Mouse (Mus musculus): ENCODE results near the gene Gm28048. TPM values are rescaled to one million over a fixed set of nuclear protein-coding genes. Genes with fewer than 3 reads are reported as not detected.

Gene Gm28048
- polyA plus RNA-seq, 1 experiment from 2014 or later = 14.6 TPM

DNA sequence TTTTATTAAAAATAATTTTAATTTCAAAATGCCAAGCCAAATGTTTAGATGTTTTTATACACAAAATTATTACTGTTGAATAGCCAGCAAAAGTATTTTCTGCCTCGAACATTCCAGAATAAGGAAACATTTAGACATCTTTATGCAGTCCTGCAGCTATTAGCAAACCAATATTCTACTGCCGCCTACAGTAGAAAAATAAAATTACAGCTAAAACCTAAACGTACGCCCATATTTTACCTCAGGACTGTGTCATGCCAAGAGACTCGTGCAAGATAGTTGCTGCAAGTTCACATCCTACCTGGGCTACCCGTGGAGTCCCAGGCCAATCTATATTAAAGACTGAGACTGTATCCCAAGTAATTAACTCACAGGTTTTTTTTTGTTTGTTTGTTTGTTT is 12.4 kb downstream of the Gm28048 start:
- peaks cover 26% of the 10 kb centered on the region for H3K36me3 ChIP-seq
- ATAC-seq (ENCODE audit: borderline replicate concordance, extremely low read depth, low FRiP score, low TSS enrichment) = no peak
- H3K4me3 ChIP-seq = no peak overlapping the region
- no peak overlapping the region for H3K27ac ChIP-seq
- H3K27me3 ChIP-seq = no peaks in the 10 kb centered on the region
- H3K9me3 ChIP-seq = 0 out of 2 replicates have a peak, but pooled peaks cover 16% of the 10 kb centered on the region
- 0 out of 2 replicates have a peak, but pooled peaks cover 5% of the 10 kb centered on the region for H3K4me1 ChIP-seq
- no peak overlapping the region for H3K4me2 ChIP-seq
- H3K9ac ChIP-seq = no peak overlapping the region
- WGBS = 57% methylated on average over 6 of the region's 6 CpGs

DNA sequence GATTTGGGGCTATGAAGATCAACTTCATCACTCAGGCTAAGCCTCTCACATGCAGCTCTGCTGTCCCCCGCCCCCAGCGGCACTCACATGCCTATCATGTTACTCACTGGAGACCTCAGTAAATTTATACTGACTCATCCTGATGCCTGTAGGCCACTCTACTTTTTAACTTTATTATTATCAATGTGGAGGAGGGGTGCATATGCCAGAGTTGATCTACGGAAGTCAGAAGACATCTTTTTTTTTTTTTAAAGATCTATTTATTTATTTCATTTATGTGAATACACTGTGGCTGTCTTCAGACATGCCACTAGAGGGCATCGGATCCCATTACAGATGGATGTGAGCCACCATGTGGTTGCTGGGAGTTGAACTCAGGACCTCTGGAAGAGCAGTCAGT is 16.4 kb downstream of the Gm28048 start:
- Histone ChIP-seq H3K36me3 (peaks cover 13% of the 10 kb centered on the region; the same call in 1 of the 2 replicates), H3K9me3 (no peaks in the 10 kb centered on the region), H3K9ac (no peak overlapping the region), H3K27me3 (no peaks in the 10 kb centered on the region), H3K27ac (no peak overlapping the region), H3K4me3 (no peak overlapping the region), H3K4me1 (no peaks in the 10 kb centered on the region), H3K4me2 (no peak overlapping the region)
- no peak for ATAC-seq (ENCODE audit: borderline replicate concordance, extremely low read depth, low FRiP score, low TSS enrichment)
- 81% methylated on average over 4 of the region's 4 CpGs for WGBS

DNA sequence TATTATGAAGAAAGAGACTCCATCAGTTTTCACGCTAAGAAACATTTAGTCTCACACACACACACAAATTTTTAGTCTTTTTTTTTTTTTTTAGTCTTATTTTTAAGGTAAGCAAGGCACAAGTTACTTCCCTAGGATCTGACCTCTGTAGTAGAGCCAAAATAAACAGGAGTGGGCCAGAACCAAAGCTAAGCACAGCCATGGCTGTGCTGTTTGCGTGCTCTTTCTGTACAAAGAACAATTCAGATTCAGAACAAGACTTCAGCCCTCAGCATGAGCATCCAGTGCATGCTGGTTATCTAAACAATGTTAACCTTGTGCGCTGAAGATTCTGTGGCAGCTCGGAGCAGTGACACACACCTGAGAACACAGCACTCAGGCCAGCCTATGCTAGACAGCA is 17.5 kb downstream of the Gm28048 start:
- WGBS = 73% methylated on average over 4 of the region's 4 CpGs
- ATAC-seq (ENCODE audit: borderline replicate concordance, extremely low read depth, low FRiP score, low TSS enrichment) = no peak

DNA sequence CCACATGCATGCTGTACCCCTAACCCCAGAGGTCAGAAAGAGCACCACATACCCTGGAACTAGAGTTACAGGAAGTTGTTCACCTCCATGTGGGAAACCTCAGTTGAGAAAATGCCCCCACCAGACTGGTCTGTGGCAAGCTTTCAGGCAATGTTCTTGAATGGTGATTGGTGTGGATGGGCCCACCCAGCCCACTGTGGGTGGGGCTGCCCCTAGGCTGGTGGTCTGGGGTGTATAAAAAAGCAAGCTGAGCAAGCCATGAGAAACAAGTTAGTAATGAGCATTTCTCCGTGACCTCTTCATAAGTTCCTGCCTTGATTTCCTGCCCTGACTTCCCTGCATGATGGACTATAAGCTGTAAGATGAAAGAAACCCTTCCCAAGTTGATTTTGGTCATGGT is 19.8 kb downstream of the Gm28048 start:
- Histone ChIP-seq H3K4me3 (no peak overlapping the region), H3K27ac (no peak overlapping the region), H3K9ac (no peak overlapping the region), H3K4me2 (no peak overlapping the region), H3K27me3 (no peaks in the 10 kb centered on the region), H3K36me3 (peaks cover 10% of the 10 kb centered on the region; the same call in 1 of the 2 replicates), H3K4me1 (0 out of 2 replicates have a peak, but pooled peaks cover 5% of the 10 kb centered on the region), H3K9me3 (no peaks in the 10 kb centered on the region)
- 96% methylated on average over 1 of the region's 1 CpGs for WGBS
- ATAC-seq (ENCODE audit: borderline replicate concordance, extremely low read depth, low FRiP score, low TSS enrichment) = no peak

More for the DNA sequence above, 17.5 kb downstream of the Gm28048 start:
- no peaks in the 10 kb centered on the region for H3K9me3 ChIP-seq
- H3K36me3 ChIP-seq = peaks cover 13% of the 10 kb centered on the region; the same call in 1 of the 2 replicates
- no peak overlapping the region for H3K4me3 ChIP-seq
- H3K4me1 ChIP-seq = 0 out of 2 replicates have a peak, but pooled peaks cover 3% of the 10 kb centered on the region
- no peak overlapping the region for H3K4me2 ChIP-seq
- no peak overlapping the region for H3K9ac ChIP-seq
- no peaks in the 10 kb centered on the region for H3K27me3 ChIP-seq
- H3K27ac ChIP-seq = no peak overlapping the region

DNA sequence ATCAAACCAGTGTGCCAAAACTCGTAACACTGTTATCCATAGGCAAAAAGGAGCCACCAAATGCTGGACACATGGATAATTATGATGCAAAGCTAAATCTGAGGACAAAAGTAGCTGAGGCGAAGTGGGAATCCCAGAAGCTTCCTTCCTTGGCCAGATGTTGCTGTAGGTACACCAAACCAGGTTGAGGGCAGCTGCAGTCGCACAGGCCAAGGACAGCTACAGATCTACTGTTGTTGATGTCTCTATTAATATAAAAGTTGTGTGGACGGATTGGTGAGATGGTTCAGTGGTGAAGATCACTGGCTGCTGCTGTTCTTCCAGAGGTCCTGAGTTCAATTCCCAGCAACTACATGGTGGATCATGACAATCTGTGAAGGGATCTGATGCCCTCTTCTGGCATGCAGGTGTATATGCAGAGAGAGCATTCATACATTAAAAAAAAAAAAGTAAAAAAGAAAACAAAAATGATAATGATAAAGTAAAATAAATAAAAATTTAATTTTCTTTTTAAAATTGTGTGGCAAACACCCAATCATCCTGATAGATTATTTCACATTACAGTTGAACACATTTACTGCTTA is 24.0 kb downstream of the Gm28048 start:
- Histone ChIP-seq H3K9ac (no peak overlapping the region), H3K4me3 (no peak overlapping the region), H3K4me2 (no peak overlapping the region), H3K27ac (no peak overlapping the region), H3K27me3 (no peaks in the 10 kb centered on the region), H3K4me1 (0 out of 2 replicates have a peak, but pooled peaks cover 5% of the 10 kb centered on the region), H3K9me3 (no peaks in the 10 kb centered on the region), H3K36me3 (0 out of 2 replicates have a peak, but pooled peaks cover 3% of the 10 kb centered on the region)
- no peak for ATAC-seq (ENCODE audit: borderline replicate concordance, extremely low read depth, low FRiP score, low TSS enrichment)
- WGBS = 89% methylated on average over 4 of the region's 4 CpGs

DNA sequence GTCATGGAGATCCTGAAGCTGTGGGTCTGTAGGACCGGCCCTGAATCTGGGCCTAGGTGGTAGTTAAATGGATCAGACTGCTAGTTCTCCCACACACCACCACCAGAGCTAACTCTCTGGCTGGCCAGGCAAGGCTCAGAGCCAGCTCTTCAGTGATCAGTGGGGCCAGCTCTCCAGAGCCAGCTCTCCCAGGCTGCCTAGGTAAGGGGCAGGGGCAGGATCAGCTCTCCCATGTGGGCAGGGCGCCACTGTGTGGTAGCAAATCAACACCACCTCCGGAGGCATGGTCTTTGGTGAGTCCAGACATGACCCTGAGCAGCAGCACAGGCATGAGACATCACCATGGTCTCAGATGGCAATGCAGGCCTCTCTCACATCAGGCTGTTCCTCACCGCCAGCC is 25.1 kb downstream of the Gm28048 start:
- H3K4me1 ChIP-seq = 0 out of 2 replicates have a peak, but pooled peaks cover 5% of the 10 kb centered on the region
- no peak overlapping the region for H3K9ac ChIP-seq
- no peak overlapping the region for H3K4me2 ChIP-seq
- no peak overlapping the region for H3K27ac ChIP-seq
- no peaks in the 10 kb centered on the region for H3K27me3 ChIP-seq
- no peaks in the 10 kb centered on the region for H3K9me3 ChIP-seq
- 0 out of 2 replicates have a peak, but pooled peaks cover 3% of the 10 kb centered on the region for H3K36me3 ChIP-seq
- 60% methylated on average over 4 of the region's 4 CpGs for WGBS
- no peak overlapping the region for H3K4me3 ChIP-seq
- ATAC-seq (ENCODE audit: borderline replicate concordance, extremely low read depth, low FRiP score, low TSS enrichment) = peak; percentile 64

DNA sequence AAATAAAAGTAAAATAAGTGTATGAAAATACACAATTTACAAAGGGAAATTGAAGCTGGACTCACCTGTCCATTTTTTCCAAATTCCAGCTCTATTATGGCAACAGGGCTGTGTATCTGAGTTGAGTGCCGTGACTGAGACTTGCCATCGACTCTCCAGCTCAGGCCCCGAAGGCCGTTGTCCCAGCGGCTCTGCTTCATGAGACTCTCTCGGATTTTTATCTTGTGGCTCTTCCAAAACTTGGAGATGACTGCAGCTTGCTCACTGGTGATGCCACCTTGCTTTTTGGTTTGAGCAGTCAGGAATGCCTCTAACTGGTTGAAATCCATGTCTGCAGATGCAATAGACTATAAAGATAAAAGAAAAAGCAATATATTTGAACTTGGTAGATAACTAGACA is 25.5 kb downstream of the Gm28048 start:
- WGBS = 93% methylated on average over 6 of the region's 6 CpGs
- H3K4me2 ChIP-seq = no peak overlapping the region
- 0 out of 2 replicates have a peak, but pooled peaks cover 3% of the 10 kb centered on the region for H3K36me3 ChIP-seq
- H3K27me3 ChIP-seq = no peaks in the 10 kb centered on the region
- no peak for ATAC-seq (ENCODE audit: borderline replicate concordance, extremely low read depth, low FRiP score, low TSS enrichment)
- H3K4me3 ChIP-seq = no peak overlapping the region
- 0 out of 2 replicates have a peak, but pooled peaks cover 5% of the 10 kb centered on the region for H3K4me1 ChIP-seq
- no peak overlapping the region for H3K27ac ChIP-seq
- H3K9me3 ChIP-seq = no peaks in the 10 kb centered on the region
- H3K9ac ChIP-seq = no peak overlapping the region

DNA sequence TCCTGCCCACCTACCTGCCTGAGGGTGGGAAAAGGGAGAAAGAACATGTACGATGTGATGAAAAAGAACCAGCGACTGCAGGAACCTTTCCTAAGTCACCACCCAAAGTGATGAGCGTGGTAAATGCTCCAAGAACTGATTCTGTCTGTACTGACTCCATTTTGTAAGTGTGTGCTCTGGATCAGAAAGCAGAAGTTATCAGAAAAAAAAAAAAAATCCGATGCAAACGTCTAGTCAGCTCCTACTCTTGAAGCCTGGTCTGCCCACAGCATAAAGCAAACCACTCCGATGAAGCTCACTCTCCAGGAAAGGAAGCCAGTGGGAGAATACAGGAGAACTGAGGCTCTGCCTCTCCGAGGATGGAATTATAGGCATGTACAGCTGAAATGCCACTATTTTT is 29.2 kb downstream of the Gm28048 start:
- Histone ChIP-seq H3K4me1 (no peaks in the 10 kb centered on the region), H3K4me3 (no peak overlapping the region), H3K9ac (no peak overlapping the region), H3K9me3 (no peaks in the 10 kb centered on the region), H3K4me2 (no peak overlapping the region), H3K27ac (no peak overlapping the region), H3K36me3 (0 out of 2 replicates have a peak, but pooled peaks cover 3% of the 10 kb centered on the region), H3K27me3 (no peaks in the 10 kb centered on the region)
- whole genome bisulfite sequencing = 88% methylated on average over 7 of the region's 7 CpGs
- no peak for ATAC-seq (ENCODE audit: borderline replicate concordance, extremely low read depth, low FRiP score, low TSS enrichment)

DNA sequence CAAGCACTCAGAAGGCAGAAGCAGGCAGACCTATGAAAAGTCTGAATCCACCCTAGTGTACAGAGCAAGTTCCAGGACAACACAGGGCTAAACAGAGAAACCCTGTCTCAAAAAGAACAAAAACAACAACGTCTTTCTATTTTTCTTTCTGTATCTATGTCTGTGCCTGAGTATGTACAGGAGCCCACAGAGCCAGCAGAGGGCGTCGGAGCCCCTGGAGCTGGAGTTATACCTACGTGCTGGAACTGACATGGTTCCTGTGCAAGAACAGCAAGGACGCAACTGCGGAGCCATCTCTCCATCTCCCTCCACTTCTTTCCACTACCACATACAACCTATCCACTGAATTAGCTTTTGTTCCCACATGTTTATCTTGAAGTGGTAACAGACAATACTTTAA is 31.8 kb downstream of the Gm28048 start:
- Histone ChIP-seq H3K9ac (no peak overlapping the region), H3K4me3 (no peak overlapping the region), H3K9me3 (no peaks in the 10 kb centered on the region), H3K27ac (no peak overlapping the region), H3K4me2 (no peak overlapping the region), H3K27me3 (no peaks in the 10 kb centered on the region), H3K36me3 (no peaks in the 10 kb centered on the region), H3K4me1 (no peaks in the 10 kb centered on the region)
- no peak for ATAC-seq (ENCODE audit: borderline replicate concordance, extremely low read depth, low FRiP score, low TSS enrichment)
- 87% methylated on average over 6 of the region's 6 CpGs for WGBS

DNA sequence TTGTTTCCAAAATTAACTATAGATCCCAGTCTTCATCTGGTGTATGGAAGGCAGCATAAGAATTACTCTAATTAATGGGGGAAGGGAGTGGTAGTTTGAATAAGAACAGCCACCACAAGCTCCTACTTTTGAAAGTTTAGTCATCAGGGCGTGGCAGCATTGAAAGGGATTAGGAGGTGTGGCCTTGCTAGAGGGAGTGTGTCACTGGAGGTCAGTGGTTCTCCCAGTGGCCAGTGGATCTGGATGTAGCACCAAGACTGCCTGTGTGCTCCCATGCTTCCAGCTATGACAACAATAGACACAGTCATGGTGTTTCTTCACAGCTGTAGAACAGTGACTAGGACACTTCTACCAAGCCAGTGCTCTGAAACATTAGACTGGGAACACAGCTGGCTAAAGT is 32.8 kb downstream of the Gm28048 start:
- Histone ChIP-seq H3K4me2 (no peak overlapping the region), H3K27ac (no peak overlapping the region), H3K36me3 (no peaks in the 10 kb centered on the region), H3K9ac (no peak overlapping the region), H3K9me3 (no peaks in the 10 kb centered on the region), H3K4me1 (no peaks in the 10 kb centered on the region), H3K4me3 (no peak overlapping the region), H3K27me3 (no peaks in the 10 kb centered on the region)
- 93% methylated on average over 1 of the region's 1 CpGs for WGBS
- ATAC-seq (ENCODE audit: borderline replicate concordance, extremely low read depth, low FRiP score, low TSS enrichment) = no peak

DNA sequence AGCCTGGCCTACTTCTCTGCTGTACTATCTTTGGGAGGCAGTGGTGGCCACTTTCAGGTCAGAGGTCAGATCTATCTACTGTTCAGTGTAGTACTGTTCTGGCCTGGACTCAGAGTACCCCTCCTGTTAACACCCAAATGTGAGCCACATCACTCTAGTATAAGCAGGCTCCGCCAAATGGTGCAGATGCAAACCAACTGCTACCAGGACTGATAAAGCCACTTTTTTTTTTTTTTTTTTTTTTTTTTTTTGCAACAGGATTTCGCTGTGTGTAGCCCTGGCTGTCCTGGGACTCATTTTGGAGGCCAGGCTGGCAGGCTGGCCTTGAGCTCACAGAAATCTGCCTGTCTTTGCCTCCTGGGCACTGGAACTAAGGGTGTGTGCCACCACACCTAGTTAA is 42.9 kb downstream of the Gm28048 start:
- no peaks in the 10 kb centered on the region for H3K27me3 ChIP-seq
- WGBS = 73% methylated on average over 2 of the region's 2 CpGs
- no peak overlapping the region for H3K4me2 ChIP-seq
- H3K4me1 ChIP-seq = no peaks in the 10 kb centered on the region
- H3K27ac ChIP-seq = no peak overlapping the region
- H3K9me3 ChIP-seq = no peaks in the 10 kb centered on the region
- ATAC-seq (ENCODE audit: borderline replicate concordance, extremely low read depth, low FRiP score, low TSS enrichment) = no peak
- no peak overlapping the region for H3K4me3 ChIP-seq
- H3K36me3 ChIP-seq = no peaks in the 10 kb centered on the region
- no peak overlapping the region for H3K9ac ChIP-seq

DNA sequence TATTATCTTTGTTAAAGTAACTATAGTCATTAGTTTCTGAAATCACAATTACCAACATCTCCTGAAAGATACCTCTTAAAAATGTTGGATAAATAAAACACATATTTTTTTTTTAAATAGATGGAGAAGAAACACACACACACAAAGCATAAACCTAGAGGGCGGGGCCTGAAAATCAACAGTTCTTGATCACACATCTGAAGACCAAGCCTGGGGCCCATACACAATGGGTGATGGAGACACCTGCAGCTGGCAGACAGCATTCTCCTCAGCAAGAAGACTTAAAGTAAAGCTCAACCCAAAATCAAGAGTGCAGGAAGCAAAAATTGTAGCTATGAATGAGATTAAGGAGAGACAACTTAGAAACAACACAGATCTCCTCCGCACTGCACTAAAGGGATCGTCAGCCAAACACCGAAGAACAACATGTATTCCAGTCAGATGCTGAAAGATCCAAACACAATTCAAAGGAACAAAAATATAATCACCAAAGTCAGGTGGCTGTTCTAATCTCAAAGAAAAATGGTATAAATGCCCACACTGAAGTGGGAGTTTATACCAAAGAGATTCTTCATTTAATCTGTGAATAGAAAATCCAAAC is 44.1 kb downstream of the Gm28048 start:
- Histone ChIP-seq H3K9me3 (no peaks in the 10 kb centered on the region), H3K27me3 (no peaks in the 10 kb centered on the region), H3K4me1 (no peaks in the 10 kb centered on the region), H3K4me3 (no peak overlapping the region), H3K4me2 (no peak overlapping the region), H3K27ac (no peak overlapping the region), H3K9ac (no peak overlapping the region), H3K36me3 (no peaks in the 10 kb centered on the region)
- 96% methylated on average over 4 of the region's 4 CpGs for WGBS
- ATAC-seq (ENCODE audit: borderline replicate concordance, extremely low read depth, low FRiP score, low TSS enrichment) = no peak
